Mouse (Mus musculus): ENCODE measurements around the gene Foxn3.

The Foxn3 gene

GRCm38 (mm10) chr12:99385897-99386834 lies 177.2 kb downstream of the Foxn3 start:
- no peak for DNase-seq (ENCODE audit: low spot score in 2 of 2)

DNA sequence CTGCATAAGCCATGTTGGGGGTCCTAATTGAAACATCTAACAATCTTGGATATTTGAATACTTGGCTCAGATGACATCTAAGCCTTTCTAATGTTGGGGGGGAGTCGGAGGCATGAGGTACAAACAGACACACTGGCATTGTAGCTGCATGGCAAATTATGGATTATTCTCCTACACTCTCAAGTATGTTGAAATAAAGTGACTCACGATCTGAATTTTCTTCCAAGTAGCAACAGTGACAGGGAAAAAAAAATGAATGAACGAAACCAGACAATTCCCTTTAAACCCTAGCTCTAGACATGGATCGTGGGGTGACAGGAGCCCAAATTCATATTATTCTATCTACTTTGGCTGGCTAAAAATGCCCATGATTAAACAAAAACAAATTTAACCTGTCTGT lies 178.3 kb downstream of the Foxn3 start:
- DNase-seq (ENCODE audit: low spot score in 2 of 2): no peak

DNA sequence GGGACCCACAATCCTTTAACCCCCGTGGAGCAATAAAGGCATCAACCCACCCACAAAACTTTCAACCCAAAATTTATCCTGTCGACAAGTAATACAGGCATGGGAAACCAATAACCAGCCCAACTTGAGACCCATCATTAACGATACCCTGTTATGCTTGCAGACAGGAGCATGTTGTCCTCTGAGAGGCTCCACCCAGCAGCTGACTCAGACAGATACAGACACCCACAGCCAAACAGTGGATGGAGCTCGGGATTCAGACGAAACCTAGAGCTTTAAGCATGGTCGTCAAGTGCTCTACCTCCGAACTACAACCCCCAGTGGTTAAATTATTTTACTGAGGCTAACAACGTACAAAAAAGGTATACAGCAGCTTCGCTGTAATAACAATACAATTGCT lies 182.1 kb downstream of the Foxn3 start:
- no peak for DNase-seq (ENCODE audit: low spot score in 2 of 2)

DNA sequence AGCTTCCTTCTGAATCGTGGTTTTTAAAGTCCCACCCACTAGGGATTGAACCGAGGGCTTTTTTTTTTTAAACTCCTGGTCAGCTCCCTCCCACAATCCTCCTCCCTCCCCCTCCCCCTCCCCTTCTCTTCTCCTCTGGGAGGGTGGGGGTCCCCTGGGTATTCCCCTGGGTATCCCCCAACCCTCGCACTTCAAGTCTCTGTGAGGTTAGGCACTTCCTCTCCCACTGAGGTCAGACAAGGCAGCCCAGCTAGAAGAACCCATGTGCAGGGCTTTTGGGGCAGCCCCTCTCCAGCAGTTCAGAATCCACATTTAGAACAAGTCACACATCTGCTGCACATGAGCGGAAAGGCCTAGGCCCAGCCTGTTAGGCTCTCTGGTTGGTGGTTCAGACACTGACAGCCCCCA lies 182.5 kb downstream of the Foxn3 start:
- DNase-seq (ENCODE audit: low spot score in 2 of 2): no peak

DNA sequence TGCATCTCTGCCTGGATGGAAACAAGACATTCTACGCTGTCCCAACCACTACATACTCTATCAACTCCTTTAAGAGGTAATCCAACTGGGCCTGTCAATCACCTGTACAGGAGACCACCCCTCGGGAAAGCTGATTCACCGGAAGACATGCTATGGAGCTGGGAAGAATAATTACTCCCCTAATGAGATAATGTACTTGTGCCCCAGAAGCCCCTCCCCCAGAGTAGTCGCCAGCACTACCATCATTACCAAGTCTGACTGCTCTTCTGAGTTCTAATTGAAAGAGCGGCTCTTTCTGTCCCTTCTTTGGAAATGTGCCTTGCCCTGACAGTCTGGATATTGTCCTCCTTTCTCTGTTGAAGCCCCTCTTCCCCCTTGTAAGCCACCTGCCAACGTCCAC lies 183.3 kb downstream of the Foxn3 start:
- no peak for DNase-seq (ENCODE audit: low spot score in 2 of 2)

DNA sequence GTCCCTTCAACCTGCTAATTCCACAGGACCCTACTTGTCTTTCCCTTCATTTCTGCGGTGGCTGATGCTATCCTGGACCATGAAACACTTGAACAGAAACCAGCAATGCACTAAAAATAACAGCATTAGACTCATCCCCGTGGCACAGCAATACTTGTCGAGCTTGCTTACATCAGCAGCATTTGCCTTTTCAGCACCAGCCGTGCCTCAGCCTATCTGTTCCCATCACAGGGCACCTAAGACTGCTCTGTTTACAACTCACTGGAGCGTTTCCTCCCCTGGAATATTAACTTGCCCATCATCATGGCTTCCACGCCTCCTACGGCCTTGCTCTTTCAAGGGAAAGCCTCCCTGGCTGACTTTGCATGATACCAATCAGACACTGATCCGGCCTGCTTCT lies 185.1 kb downstream of the Foxn3 start:
- no peak for DNase-seq (ENCODE audit: low spot score in 2 of 2)

- no peak for DNase-seq (ENCODE audit: low spot score in 2 of 2)
These were observed 185.7 kb downstream of the Foxn3 start for GRCm38 (mm10) chr12:99377705-99378104.

GRCm38 (mm10) chr12:99377069-99377468 lies 186.3 kb downstream of the Foxn3 start:
- no peak for DNase-seq (ENCODE audit: low spot score in 2 of 2)

GRCm38 (mm10) chr12:99375878-99376454 lies 187.4 kb downstream of the Foxn3 start:
- DNase-seq (ENCODE audit: low spot score in 2 of 2): no peak

DNA sequence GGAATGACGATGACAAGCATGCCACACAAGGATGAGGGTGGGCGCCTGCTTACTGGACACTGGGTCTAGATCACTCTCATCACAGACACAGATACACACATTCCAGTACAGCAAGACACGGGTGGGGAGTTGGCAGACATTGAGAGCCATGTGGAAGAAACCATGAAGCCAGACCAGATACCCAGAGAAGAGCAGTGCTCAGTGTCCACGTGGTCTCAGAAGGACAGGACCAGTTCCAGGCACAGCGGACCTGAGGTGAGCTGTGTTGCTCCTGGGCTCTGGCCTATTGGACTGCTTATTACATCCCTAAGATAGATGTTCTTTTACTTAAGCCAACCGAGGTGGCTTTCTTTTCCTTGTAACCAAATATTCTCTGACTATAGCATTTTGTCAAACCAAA lies 188.0 kb downstream of the Foxn3 start:
- no peak for DNase-seq (ENCODE audit: low spot score in 2 of 2)

- peak in 1 of 2 experiments; percentile 37 for DNase-seq (ENCODE audit: low spot score in 2 of 2)
These were observed 189.2 kb downstream of the Foxn3 start for GRCm38 (mm10) chr12:99374099-99374600.

GRCm38 (mm10) chr12:99373584-99373983 lies 189.8 kb downstream of the Foxn3 start:
- no peak for DNase-seq (ENCODE audit: low spot score in 2 of 2)

- DNase-seq (ENCODE audit: low spot score in 2 of 2): no peak
These were observed 191.9 kb downstream of the Foxn3 start for GRCm38 (mm10) chr12:99371500-99371899.

- DNase-seq (ENCODE audit: low spot score in 2 of 2): no peak
These were observed 195.1 kb downstream of the Foxn3 start for GRCm38 (mm10) chr12:99368251-99368650.

DNA sequence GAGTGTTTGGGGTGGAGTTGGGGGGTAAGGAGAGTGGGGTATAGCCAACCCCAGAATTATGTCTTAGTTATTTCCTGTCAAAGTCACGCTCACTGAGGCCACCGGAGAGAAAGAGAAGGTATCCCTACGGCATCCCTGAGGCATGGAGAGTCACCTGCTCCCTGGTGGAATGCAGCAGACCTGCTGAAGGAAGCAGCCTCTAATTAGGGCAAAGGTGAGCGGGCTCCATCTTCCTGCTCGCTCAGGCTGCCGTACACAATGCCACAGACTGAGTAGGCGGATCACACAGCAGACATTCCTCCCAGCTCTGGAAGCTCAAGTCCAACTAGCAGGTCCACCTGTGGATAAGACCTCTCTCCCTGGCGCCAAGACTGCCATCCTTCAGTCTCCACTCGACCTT lies 197.4 kb downstream of the Foxn3 start:
- no peak for DNase-seq (ENCODE audit: low spot score in 2 of 2)

- no peak for DNase-seq (ENCODE audit: low spot score in 2 of 2)
These were observed 199.2 kb downstream of the Foxn3 start for GRCm38 (mm10) chr12:99364201-99364600.

GRCm38 (mm10) chr12:99363024-99363423 lies 200.4 kb downstream of the Foxn3 start:
- DNase-seq (ENCODE audit: low spot score in 2 of 2): no peak

- no peak for DNase-seq (ENCODE audit: low spot score in 2 of 2)
These were observed 201.6 kb downstream of the Foxn3 start for GRCm38 (mm10) chr12:99361752-99362132.

- DNase-seq (ENCODE audit: low spot score in 2 of 2): no peak
These were observed 202.2 kb downstream of the Foxn3 start for GRCm38 (mm10) chr12:99360958-99361751.

GRCm38 (mm10) chr12:99358698-99359097 lies 204.7 kb downstream of the Foxn3 start:
- DNase-seq (ENCODE audit: low spot score in 2 of 2): no peak

- no peak for DNase-seq (ENCODE audit: low spot score in 2 of 2)
These were observed 206.7 kb downstream of the Foxn3 start for GRCm38 (mm10) chr12:99356660-99357059.

DNA sequence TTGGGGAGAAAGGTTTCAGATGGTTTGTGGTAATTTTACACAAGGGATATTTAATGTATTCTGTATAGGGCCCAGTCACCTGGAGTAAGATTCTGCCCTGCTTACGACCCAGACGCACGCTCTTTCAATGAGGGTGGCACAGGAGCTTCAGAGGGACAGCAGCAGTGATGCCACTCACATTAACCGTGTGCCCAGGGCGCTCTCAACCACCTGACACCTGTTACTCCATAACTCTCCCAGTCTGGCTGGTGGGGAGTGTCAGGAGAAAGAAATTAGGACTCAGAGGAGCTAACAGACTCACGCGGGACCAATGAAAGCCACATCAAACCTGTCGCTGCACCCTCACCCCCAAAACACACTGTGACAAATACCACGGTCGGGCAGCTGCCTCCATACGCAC lies 209.7 kb downstream of the Foxn3 start:
- no peak for DNase-seq (ENCODE audit: low spot score in 2 of 2)
